Mouse (Mus musculus) MEL (cell line): Measurements from ENCODE around the gene Id1.

Experiments
- JUND ChIP-seq: IDR thresholded peaks from 2 replicates; pipeline ENCODE4 v1.6.1; 2011; ENCODE audit warnings: low read depth, mild to moderate bottlenecking, improper control_type of control experiment, low read length
- POLR2A ChIP-seq, 2 experiments: IDR thresholded peaks; 2 replicates each; pipeline ENCODE4 v1.6.1; 2011 to 2012; ENCODE audit warnings: low read length in 2 of 2, mild to moderate bottlenecking in 2 of 2, control low read depth in 1 of 2, improper control_type of control experiment in 1 of 2, low read depth in 1 of 2, moderate library complexity in 1 of 2; ENCODE audit not compliant: control insufficient read depth in 1 of 2, insufficient read depth in 1 of 2, poor library complexity in 1 of 2
- SIN3A ChIP-seq: IDR thresholded peaks from 2 replicates; pipeline ENCODE4 v1.6.1; 2012; ENCODE audit warnings: low read length, improper control_type of control experiment, inconsistent platforms

GRCm38 (mm10) chr2:152716241-152716772, 19.7 kb upstream of the Id1 start:
- TF ChIP-seq JUND (no peak), POLR2A (IDR thresholded peaks at IDR 0.05; ENCODE audit: control insufficient read depth in 1 of 2, insufficient read depth in 1 of 2, low read depth in 1 of 2, low read length in 2 of 2, poor library complexity in 1 of 2) (no peak), SIN3A (no peak)
